Mouse (Mus musculus): ENCODE measurements around the gene Lsm6. TPM values are rescaled to one million over a fixed set of nuclear protein-coding genes. Genes with fewer than 3 reads are reported as not detected.

Lsm6 gene
- total RNA-seq, 2 experiments from 2014 or later, result 49.1 to 56.8 TPM

GRCm38 (mm10) chr8:78808888-78809287, 12.1 kb downstream of the Lsm6 start:
- intact Hi-C loops (cut with DNase I), result no loop called here
- no peak for DNase-seq (ENCODE audit: low spot score in 2 of 2)

DNA sequence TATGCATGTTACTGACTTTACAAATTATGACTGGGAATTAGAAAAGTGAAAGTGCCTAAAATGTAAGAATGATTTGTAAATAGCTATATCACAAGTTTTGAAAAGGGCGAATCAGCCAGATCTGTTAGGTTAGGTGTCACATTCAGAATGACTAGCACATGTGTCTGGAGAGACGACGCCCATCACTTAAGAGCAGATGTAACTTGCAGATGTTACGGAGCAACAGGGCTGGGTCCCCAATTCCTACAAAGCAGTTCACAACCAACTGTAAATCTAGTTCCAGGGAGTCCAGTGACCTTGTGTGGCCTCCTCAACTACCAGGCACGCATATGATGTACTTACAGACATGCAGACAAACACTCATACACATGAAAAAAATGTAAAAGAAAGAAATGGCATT, 12.5 kb downstream of the Lsm6 start:
- DNase-seq (ENCODE audit: low spot score in 2 of 2), result no peak
- intact Hi-C loops (cut with DNase I), result no loop called here

DNA sequence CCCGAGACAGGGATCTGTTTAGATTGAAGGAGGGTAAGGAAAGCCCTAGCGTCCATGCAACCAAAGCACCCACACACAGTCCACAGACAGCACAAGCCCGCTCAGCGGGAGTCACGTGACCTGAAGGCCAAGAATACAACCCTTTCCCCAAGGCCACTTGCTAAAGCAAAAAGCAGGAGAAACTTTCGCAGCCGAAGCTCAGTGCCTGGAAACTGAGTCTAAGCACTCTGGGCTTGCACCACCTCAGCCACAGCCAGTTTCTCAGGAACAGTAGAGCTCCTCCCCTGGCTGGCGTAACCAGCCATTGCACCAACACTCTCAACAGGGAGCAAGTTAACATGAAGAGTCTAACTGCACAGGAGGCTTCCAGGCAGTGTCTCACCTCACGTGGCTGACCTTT, 13.7 kb downstream of the Lsm6 start:
- DNase-seq (ENCODE audit: low spot score in 2 of 2), result no peak
- intact Hi-C loops (cut with DNase I), result no loop called here

- intact Hi-C loops (cut with DNase I), result no loop called here
- no peak for DNase-seq (ENCODE audit: low spot score in 2 of 2)
These were observed 14.9 kb downstream of the Lsm6 start for GRCm38 (mm10) chr8:78806006-78806405.

DNA sequence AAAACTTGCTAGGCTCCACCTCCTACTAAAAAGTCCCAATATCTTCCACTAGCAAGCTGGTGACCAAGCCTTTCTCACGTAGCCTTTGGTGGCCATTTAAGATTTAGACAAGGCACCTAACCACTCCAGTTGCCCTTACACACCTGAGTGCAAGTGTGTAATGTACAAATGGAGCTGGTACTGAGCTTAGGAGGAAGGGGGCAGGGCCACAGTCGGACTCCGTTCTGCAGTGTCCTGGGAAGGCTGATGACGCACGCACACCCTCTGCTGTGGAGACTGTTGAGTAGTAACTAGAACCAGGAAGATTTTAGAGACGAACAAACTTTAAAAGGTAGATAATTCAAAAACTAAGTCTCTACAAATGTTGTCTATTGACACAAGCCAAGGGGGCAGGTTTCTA, 19.7 kb downstream of the Lsm6 start:
- intact Hi-C loops (cut with DNase I), result no loop called here

DNA sequence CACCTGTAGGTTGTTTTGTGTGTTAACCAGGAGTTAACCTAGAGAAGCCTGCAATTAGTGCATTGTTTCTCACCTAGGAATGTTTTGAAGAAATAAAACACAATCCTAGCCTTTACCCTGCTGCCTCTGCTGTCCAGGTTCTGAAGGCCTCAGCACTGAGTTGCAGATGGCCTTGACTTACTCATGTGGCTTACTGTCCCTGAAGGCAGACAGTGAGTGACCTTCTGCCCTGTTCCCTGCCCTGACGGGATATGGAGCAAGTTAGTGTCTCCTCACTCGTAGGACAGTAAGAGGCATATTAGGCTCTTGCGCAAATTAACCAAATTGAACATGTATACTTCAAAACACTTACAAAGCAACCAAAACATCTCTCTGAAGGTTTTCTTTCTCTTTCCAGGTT, 22.3 kb downstream of the Lsm6 start:
- intact Hi-C loops (cut with DNase I), result no loop called here
- DNase-seq (ENCODE audit: low spot score in 2 of 2), result no peak

More for the DNA sequence above, 19.7 kb downstream of the Lsm6 start:
- DNase-seq (ENCODE audit: low spot score in 2 of 2), result no peak

DNA sequence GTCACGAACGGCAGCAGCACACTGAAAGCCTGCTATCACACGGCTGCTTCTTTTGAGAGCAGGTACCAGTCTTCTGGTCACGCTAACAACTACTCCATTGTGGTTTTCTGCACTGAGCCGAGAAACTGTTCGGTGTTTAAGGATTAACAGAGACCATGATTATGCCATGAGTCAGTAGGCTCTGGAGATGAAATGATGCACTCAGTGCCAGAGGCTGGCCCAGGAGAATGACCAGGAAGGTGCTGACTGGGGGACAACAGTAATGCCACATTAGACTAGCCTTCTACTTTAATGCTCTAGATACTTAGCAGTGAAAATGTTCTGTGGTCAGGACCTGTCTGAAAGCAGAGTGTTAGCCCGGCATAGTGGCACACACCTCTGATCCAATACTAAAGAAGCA, 23.0 kb downstream of the Lsm6 start:
- intact Hi-C loops (cut with DNase I), result no loop called here
- no peak for DNase-seq (ENCODE audit: low spot score in 2 of 2)

GRCm38 (mm10) chr8:78793231-78793630, 27.7 kb downstream of the Lsm6 start:
- no peak for DNase-seq (ENCODE audit: low spot score in 2 of 2)
- intact Hi-C loops (cut with DNase I), result no loop called here

DNA sequence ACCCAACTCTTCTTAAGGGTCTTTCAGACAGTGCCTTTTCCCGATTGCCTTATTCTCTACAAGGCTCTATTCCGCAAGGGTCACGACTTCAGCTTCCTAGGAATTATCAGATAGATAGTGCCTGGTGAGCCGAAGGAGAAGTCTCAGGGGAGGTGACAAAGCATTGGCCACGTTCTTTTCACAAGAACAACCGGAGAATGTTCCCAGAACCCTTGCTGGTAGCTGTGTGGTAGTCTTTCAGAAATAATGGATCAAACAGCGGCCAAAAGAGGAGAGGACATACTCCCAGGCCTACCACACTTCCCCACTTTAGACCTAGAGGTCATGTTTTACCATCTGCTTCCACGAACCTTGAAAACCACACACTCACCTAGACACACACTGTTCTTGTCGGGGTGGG, 44.1 kb downstream of the Lsm6 start:
- DNase-seq (ENCODE audit: low spot score in 2 of 2), result no peak
- intact Hi-C loops (cut with DNase I), result no loop called here

GRCm38 (mm10) chr8:78771256-78771655, 49.7 kb downstream of the Lsm6 start:
- DNase-seq (ENCODE audit: low spot score in 2 of 2), result no peak
- intact Hi-C loops (cut with DNase I), result no loop called here

GRCm38 (mm10) chr8:78770584-78770983, 50.4 kb downstream of the Lsm6 start:
- no peak for DNase-seq (ENCODE audit: low spot score in 2 of 2)
- intact Hi-C loops (cut with DNase I), result no loop called here

GRCm38 (mm10) chr8:78765556-78765955, 55.4 kb downstream of the Lsm6 start:
- DNase-seq (ENCODE audit: low spot score in 2 of 2), result no peak
- intact Hi-C loops (cut with DNase I), result no loop called here

GRCm38 (mm10) chr8:78764976-78765375, 56.0 kb downstream of the Lsm6 start:
- intact Hi-C loops (cut with DNase I), result no loop called here
- no peak for DNase-seq (ENCODE audit: low spot score in 2 of 2)

GRCm38 (mm10) chr8:78759139-78759538, 61.8 kb downstream of the Lsm6 start:
- intact Hi-C loops (cut with DNase I), result no loop called here
- DNase-seq (ENCODE audit: low spot score in 2 of 2), result no peak

DNA sequence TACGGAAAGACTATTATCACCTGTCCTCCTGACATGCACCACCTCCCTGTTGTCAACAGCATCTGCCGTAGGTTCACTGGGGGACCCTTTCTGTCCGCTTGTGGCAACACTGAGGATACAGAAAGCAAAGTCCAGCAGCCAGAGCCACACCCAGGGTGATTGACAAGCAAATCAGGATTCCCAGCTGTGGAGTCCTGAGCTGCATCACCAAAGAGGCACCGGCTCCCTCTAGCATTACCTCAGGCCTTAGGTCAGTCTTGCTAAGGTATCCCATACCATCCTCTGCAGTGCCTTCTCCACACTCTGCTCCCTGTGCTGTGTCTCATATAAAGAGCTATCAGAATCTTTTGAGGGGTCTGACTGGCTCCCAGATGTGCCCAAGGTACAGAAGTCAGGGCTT, 66.0 kb downstream of the Lsm6 start:
- no peak for DNase-seq (ENCODE audit: low spot score in 2 of 2)
- intact Hi-C loops (cut with DNase I), result no loop called here

Other genes starting within 250 kb of the Lsm6 start
- 10 to 100 TPM; 42.6 to 45.1 TPM for gene Zfp827, start 207.3 kb upstream of the Lsm6 start, total RNA-seq (2021)